Mouse (Mus musculus) C2C12 (cell line): ENCODE measurements at regions not wholly inside any gene's neighbourhood (a gene's known extent, or its start where the extent isn't known, plus 50 kb on each side); places are given as distances from the start of the nearest gene placed in this dataset.
A peak's percentile ranks its signal among the peaks of the same experiment; 100 is the strongest.

Experiments
- CEBPB ChIP-seq: IDR thresholded peaks from one replicate; pipeline ENCODE4 v1.6.1; 2011; ENCODE audit warnings: low read depth, mild to moderate bottlenecking, control low read depth, moderate library complexity
- CTCF ChIP-seq: IDR thresholded peaks from one replicate; pipeline ENCODE4 v1.5.1; 2011; ENCODE audit not compliant: control insufficient read depth, insufficient read depth, insufficient read length
- MAX ChIP-seq: IDR thresholded peaks from one replicate; pipeline ENCODE4 v1.6.1; 2011; ENCODE audit warnings: mild to moderate bottlenecking, control low read depth
- MYOD1 ChIP-seq: IDR thresholded peaks from one replicate; pipeline ENCODE4 v1.6.1; 2011; ENCODE audit warnings: low read depth; ENCODE audit not compliant: control insufficient read depth, insufficient read length
- MYOG ChIP-seq: IDR thresholded peaks from one replicate; pipeline ENCODE4 v1.6.1; 2011; ENCODE audit not compliant: control insufficient read depth, insufficient read length; ENCODE audit errors: extremely low read depth
- USF1 ChIP-seq: IDR thresholded peaks from one replicate; pipeline ENCODE4 v1.6.1; 2011; ENCODE audit warnings: low read depth, mild to moderate bottlenecking, control low read depth, moderate library complexity

GRCm38 (mm10) chr4:114339793-114340192 is 66.7 kb upstream of the Trabd2b start:
- TF ChIP-seq CTCF (no peak), USF1 (no peak), MYOG (no peak), MYOD1 (peak; percentile 55), MAX (no peak), CEBPB (no peak)
